Mouse (Mus musculus) heart, postnatal 0 days (tissue): ENCODE measurements around the gene Rabgap1l.

Experiments used
- CTCF ChIP-seq: IDR thresholded peaks from 2 replicates; pipeline ENCODE4 v1.5.1; 2016; ENCODE audit warnings: antibody characterized with exemption, control low read depth, low read depth
- EP300 ChIP-seq: IDR thresholded peaks from 2 replicates; pipeline ENCODE4 v1.6.1; 2016; ENCODE audit warnings: antibody characterized with exemption, low read depth

GRCm38 (mm10) chr1:160209844-160210243 lies 583.2 kb downstream of the Rabgap1l start:
- TF ChIP-seq CTCF (no peak), EP300 (no peak)
